Mouse (Mus musculus): ENCODE data around the gene Fam57b.

The Fam57b gene

DNA sequence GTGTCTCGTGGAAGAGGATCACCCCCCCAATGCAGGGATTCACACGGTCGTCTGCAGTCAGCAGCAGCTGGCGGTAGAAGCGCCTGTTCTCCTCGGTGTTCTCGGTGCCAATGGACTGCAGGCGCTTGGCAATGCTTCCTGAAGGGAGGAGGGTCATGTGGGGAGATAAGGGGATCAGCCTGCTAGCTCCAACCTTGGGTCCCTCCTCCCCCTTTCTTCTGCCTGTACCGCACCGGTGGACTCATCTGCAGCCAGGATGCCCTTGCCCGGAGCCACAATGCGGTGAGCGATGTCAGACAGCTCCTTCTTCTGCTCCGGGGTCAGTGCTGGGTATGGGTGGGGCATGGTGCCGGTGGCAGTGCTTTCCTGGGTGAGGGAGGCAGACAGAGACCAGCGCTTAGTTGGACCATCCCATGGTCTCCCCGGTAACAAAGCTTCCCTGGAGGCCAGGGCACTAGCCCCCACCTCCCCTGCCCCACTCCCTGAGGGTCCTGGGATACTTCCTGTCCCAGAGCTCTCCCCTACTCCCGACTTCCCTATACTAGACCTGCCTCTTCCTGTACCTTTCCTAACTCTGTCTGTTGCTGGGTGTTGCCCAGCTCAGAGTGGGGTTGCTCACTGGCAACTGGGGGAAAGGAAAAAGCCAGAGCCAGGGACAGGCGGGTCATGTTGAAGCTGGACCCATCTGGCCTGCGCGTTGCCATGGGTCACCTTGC, at the start of gene Fam57b:
Gene Fam57b, plus strand, starts transcription at position 258 of the 716 bp plus-strand sequence.
- peak; percentile 80 to 87 for DNase-seq (ENCODE audit: inconsistent age in 2 of 2, low spot score in 1 of 2)

- no peak for DNase-seq (ENCODE audit: inconsistent age in 2 of 2, low spot score in 1 of 2)
Measured at GRCm38 (mm10) chr7:126748824-126749223, 48.6 kb upstream of the Fam57b start.

- DNase-seq (ENCODE audit: inconsistent age in 2 of 2, low spot score in 1 of 2): no peak
Measured at GRCm38 (mm10) chr7:126749582-126750343, 47.7 kb upstream of the Fam57b start.

DNA sequence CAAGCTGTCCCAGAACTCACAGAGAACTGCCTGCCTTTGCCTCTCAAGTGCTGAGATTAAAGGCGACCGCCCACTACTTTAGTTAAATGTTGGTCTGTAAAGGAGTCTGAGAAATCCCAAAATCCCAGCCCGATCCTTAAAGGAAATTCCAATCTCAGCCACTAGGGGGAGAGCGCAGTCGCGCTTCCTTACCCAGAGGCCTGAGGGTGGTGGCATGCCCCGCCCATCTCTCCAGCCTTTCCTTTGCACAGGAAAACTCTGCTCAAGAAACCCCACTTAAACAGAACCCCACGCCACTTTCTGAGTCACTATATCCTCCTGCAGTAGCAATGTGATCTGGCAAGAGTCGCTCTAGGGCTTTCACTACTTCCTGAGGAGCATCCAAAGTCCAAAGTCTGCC, 42.6 kb upstream of the Fam57b start:
- DNase-seq (ENCODE audit: inconsistent age in 2 of 2, low spot score in 1 of 2): peak; percentile 72 to 93

GRCm38 (mm10) chr7:126758539-126758938, 38.9 kb upstream of the Fam57b start:
- peak in 1 of 2 experiments; percentile 29 for DNase-seq (ENCODE audit: inconsistent age in 2 of 2, low spot score in 1 of 2)

GRCm38 (mm10) chr7:126759050-126759671, 38.3 kb upstream of the Fam57b start, which contains the start of gene Mapk3:
Mapk3 (plus strand) TSS chr7:126759601.
- peak; percentile 93 to 96 for DNase-seq (ENCODE audit: inconsistent age in 2 of 2, low spot score in 1 of 2)

- DNase-seq (ENCODE audit: inconsistent age in 2 of 2, low spot score in 1 of 2): no peak
Measured at GRCm38 (mm10) chr7:126759672-126760390, 37.6 kb upstream of the Fam57b start.

GRCm38 (mm10) chr7:126760391-126760802, 37.1 kb upstream of the Fam57b start:
- peak; percentile 72 to 89 for DNase-seq (ENCODE audit: inconsistent age in 2 of 2, low spot score in 1 of 2)

- DNase-seq (ENCODE audit: inconsistent age in 2 of 2, low spot score in 1 of 2): peak; percentile 65 to 80
Measured at GRCm38 (mm10) chr7:126760956-126761355, 36.5 kb upstream of the Fam57b start.

DNA sequence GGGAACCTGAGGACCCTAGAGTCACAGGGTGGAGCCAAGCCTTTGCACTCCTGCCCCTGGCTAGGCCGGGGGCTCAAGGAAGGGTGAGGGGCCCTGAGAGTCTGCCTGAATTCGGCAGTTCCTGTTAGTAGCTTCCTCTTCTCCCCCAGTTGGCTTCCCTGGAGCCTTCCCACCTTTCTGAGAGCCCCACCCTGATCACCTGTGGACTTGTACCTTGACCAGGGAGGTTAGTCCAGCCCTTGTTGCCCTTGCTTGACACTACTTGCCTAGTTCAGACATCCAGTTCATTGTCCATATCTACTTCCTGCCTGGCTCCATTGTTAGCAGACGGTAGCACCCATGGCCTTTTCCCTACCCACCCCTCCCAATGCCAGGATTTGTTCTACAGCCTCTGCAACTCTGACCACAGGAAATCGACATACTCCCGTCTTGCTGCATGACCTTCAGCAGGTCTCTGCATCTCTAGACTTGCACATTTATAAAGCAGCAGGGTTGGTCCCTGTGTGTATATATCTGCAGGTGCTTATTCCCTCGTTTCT, 35.9 kb upstream of the Fam57b start:
- DNase-seq (ENCODE audit: inconsistent age in 2 of 2, low spot score in 1 of 2): peak in 1 of 2 experiments; percentile 43

- peak in 1 of 2 experiments; percentile 29 for DNase-seq (ENCODE audit: inconsistent age in 2 of 2, low spot score in 1 of 2)
Measured at GRCm38 (mm10) chr7:126762471-126763008, 34.9 kb upstream of the Fam57b start.

DNA sequence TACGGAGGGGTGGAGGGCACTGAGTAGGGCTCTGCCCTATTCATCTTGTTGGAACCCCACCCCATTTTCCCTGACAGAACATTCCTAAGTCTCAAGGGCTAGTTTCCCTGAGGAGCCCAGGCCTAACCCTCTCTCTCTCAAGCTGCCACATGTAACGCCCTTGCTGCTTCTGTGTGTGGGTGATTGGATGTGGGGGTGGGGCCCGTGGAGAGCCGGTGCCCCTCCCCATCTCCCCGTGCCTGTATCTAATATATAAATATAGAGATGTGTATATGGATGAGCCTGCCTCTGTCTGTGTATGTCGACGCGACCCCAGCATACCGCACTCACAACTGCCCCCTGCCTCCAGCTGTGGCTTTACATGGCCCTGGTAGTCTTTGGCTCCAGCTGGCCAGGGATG, 31.9 kb upstream of the Fam57b start:
- DNase-seq (ENCODE audit: inconsistent age in 2 of 2, low spot score in 1 of 2): no peak

- DNase-seq (ENCODE audit: inconsistent age in 2 of 2, low spot score in 1 of 2): no peak
Measured at GRCm38 (mm10) chr7:126766201-126766600, 31.3 kb upstream of the Fam57b start, which contains the start of gene Gdpd3. Gdpd3 (plus strand) TSS chr7:126766334.

DNA sequence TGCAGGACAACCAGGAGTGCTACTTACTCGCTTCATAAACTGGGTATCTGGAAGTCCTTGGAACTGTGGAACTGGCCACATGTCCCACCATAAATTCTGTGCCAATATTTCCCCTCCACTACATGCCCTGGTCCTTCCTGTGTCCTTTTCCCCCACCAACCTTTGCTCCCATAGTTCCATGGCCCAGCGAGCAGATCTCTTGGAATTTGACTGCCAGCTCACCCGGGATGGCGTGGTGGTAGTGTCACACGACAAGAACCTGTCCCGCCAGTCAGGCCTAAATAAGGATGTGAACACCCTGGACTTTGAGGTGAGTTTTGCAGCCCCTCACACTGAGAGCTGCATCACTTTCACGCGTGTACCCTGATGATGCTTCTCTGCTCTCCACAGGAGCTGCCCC, 30.5 kb upstream of the Fam57b start:
- no peak for DNase-seq (ENCODE audit: inconsistent age in 2 of 2, low spot score in 1 of 2)

GRCm38 (mm10) chr7:126770784-126771183, 26.7 kb upstream of the Fam57b start:
- DNase-seq (ENCODE audit: inconsistent age in 2 of 2, low spot score in 1 of 2): peak in 1 of 2 experiments; percentile 9

DNA sequence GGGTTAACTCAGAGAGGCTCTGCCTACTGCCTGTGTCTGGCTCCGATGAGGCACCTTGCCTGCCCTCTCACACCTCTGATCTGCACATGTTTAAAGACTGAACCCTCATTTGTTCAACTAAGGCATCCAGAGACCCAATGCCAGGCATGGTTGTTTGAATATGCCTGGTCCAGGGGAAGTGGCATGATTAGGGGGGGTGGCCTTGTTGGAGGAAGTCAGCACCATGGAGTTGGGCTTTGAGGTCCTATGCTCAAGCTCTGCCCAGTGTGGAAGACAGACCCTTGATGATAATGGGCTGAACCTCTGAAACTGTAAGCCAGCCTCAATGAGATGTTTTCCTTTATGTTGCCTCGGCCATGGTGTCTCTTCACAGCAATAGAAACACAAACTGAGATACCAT, 24.1 kb upstream of the Fam57b start:
- peak in 1 of 2 experiments; percentile 7 for DNase-seq (ENCODE audit: inconsistent age in 2 of 2, low spot score in 1 of 2)

GRCm38 (mm10) chr7:126774463-126774862, 23.0 kb upstream of the Fam57b start:
- DNase-seq (ENCODE audit: inconsistent age in 2 of 2, low spot score in 1 of 2): peak in 1 of 2 experiments; percentile 9

DNA sequence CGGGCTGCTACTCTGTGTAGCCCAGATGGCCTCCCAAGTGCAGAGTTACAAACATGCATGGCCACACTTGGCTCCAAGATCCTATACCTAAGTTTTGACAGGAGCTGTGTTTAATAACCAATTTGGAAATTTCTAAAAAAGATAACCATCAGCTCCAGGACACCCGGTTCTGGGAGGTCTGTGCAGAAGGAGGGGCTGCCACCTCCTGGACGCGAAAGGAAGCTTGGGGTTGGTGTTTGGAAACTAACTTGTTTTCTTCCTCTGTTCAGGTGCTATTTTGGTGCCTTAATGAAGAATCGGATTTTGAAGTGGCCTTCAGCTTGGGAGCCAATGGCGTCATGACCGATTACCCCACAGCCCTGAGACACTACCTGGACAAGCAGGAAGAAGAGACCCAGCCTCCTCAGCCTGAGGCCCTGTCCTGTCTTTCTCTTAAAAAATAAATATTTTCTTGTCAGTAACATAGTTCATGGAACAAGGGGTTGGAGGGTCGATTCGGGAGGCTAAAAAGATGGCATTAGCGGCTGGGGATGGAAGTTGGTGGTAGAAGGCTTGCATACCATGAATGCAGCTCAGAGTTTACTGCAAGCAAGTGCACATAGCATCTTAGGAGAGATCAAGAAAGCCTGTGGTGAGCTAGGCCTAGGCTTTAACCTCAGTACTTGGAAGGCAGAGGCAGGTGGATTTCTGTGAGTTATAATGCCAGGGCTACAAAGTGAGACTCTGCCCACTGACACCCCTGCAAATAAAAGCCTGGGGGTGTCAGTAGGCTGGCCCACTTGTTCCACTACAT, 22.1 kb upstream of the Fam57b start:
- peak in 1 of 2 experiments; percentile 20 for DNase-seq (ENCODE audit: inconsistent age in 2 of 2, low spot score in 1 of 2)

- DNase-seq (ENCODE audit: inconsistent age in 2 of 2, low spot score in 1 of 2): no peak
Measured at GRCm38 (mm10) chr7:126775978-126776234, 21.6 kb upstream of the Fam57b start.

DNA sequence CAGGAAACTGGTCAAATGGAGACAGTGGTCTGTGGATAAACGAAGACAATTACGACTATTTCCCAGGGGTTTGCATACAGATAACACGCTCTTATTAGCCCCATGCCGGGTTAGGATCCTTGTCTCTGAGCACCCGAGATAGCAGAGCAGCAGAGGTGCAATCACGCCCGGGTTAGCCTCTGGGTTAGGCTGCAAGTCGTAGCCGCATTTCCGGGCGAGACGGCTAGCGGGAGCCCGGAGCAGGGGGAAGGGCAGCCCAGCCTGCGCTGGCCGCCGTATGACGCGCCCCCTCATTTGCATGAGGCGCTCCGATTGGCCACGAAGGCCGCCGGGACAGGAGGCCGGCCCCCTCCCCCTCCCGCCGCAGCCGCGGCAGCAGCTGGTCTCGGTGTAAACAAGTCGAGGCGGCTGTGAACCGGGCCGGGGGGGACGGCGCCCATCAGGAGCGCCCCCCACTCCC, 20.8 kb upstream of the Fam57b start, which contains the start of gene Ypel3:
Gene Ypel3, plus strand, starts transcription at position 358 of the 460 bp plus-strand sequence.
- peak; percentile 98 for DNase-seq (ENCODE audit: inconsistent age in 2 of 2, low spot score in 1 of 2)

Measured in adrenal gland, adult (tissue).